Mouse (Mus musculus) T-helper 1 cell (primary cell): ENCODE measurements at regions not wholly inside any gene's neighbourhood (a gene's known extent, or its start where the extent isn't known, plus 50 kb on each side); places are given as distances from the start of the nearest gene placed in this dataset.

Experiments used
- in situ Hi-C: fragments of 300-600 bp; cut with MboI, MseI; formaldehyde crosslinking; loops from one replicate; pipeline ENCODE4 v1.15.1; 2025; ENCODE audit warnings: high pct_unique_total_duplicates

DNA sequence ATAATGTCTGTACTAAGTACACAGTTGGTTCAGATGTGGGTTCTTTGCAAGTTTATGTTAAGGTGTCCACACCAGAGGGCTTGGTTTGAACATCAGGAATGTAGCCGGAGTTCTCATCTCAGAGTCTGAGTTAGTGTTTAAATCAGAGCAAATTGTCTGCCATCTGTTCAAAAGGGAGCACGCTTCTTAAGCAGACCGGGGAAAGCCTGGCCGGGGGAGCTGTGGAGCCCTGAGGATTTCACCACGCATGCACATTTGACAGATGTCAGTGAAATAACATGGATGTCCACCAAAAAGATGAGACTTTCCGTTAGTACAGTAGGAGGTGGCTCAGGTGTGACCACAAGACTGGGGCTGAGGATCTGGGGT lies 294.5 kb upstream of the Tle4 start:
- in situ Hi-C loops: loop anchor here (25.0 kb wide), 1 partner anchor 480 kb away; no protein-coding TSS in a partner anchor

- in situ Hi-C loops: loop anchor here (25.0 kb wide), 1 partner anchor 480 kb away; no protein-coding TSS in a partner anchor
Measured at GRCm38 (mm10) chr19:14891689-14892389, 294.0 kb upstream of the Tle4 start.

DNA sequence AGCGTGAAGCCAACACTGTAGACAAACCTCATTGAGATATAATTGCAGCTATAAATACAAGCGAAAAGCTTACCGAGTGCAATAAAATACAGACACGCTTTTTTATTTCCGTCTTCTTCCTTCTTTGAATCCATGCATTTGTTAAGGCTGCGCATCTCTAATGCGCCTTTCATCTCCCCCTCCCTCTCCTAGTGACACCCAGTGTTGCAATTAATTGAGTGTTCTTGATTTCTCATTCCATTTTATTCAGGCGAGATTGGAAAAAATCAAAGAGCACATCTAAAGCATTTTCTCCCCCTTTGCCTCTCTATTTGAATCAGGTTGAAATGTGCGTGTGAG lies 293.2 kb upstream of the Tle4 start:
- in situ Hi-C loops: loop anchor here (25.0 kb wide), 1 partner anchor 479 kb away; no protein-coding TSS in a partner anchor

GRCm38 (mm10) chr19:14890241-14891089 lies 292.6 kb upstream of the Tle4 start:
- in situ Hi-C loops: loop anchor here (25.0 kb wide), 1 partner anchor 478 kb away; no protein-coding TSS in a partner anchor

- in situ Hi-C loops: loop anchor here (25.0 kb wide), 1 partner anchor 477 kb away; no protein-coding TSS in a partner anchor
Measured at GRCm38 (mm10) chr19:14889794-14890193, 291.9 kb upstream of the Tle4 start.

DNA sequence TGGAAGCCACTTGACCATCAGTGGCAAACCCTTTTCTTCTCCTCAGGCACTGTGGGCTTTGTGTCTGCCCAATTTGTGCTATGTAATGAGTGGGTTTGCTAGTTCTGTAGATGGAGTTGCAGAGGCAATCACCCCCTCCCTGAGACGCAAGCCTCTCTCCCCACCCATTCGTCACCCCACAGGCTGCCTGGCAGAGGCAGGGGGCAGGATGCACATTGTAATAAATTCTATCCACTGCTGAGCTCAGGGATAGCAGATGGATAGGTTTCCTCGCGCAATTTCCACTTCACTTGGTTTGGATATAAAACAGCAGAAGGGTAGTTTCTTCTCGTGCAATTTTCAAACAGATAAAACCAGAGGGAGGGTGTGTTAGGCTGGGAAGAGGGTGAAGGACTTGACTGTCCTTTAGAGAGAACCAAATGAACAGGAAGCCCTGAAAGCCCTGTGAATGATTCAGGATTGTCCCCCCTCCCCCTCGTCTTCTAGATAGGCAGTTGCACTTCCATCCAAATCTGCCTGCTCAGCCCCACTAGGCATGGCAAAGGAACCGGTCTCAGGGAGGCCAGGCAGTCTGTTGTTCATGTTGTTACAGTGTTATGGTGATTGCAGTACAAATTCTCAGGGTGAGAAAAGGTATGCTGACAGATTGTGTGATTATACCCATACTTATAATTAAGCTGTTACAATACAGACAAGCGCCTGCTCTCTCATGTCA lies 286.0 kb upstream of the Tle4 start:
- in situ Hi-C loops: loop anchor here (25.0 kb wide), 1 partner anchor 472 kb away; no protein-coding TSS in a partner anchor

DNA sequence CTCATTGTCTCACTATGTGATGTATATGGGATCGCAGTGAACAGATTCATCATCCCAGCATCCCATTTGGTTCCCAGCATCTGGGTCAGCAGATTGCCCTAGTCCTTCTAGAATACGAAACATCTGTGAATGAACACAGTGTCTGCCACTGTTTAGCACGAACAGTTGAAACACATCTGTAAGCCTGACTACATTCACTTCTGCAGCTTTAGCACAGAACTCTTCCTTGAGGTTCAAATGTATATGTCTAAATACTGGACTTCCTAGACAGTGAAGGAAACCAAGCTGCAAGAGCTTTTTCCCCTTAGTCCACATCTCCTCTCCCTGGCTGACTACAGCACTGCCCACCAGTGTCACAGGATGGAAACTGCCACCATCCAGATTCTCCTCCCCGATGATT lies 283.0 kb upstream of the Tle4 start:
- in situ Hi-C loops: loop anchor here (25.0 kb wide), 1 partner anchor 469 kb away; no protein-coding TSS in a partner anchor

- in situ Hi-C loops: no loop called here
Measured at GRCm38 (mm10) chr19:14873986-14874385, 276.1 kb upstream of the Tle4 start.

- in situ Hi-C loops: no loop called here
Measured at GRCm38 (mm10) chr19:14871178-14871867, 273.5 kb upstream of the Tle4 start.

- in situ Hi-C loops: no loop called here
Measured at GRCm38 (mm10) chr19:14862654-14863468, 265.0 kb upstream of the Tle4 start.

GRCm38 (mm10) chr19:14855036-14855435 lies 257.2 kb upstream of the Tle4 start:
- in situ Hi-C loops: no loop called here

DNA sequence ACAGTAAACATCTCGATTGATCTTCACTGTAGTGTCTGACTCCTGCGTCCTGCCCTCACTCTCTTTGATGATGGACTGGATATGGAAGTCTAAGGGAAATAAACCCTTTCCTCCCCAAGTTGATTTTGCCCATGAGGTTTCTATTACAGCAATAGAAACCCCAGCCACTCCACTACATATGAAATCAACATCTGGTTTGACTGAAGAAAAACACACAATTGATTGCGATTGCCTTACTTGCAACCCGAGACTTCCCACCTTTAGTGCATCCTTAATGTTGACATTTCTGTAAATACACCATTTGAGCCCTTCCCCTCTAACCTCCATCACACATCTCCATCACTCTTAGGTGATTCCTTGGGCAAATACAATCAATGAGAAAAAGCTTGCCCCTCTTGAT lies 255.6 kb upstream of the Tle4 start:
- in situ Hi-C loops: no loop called here

GRCm38 (mm10) chr19:14849561-14849960 lies 251.7 kb upstream of the Tle4 start:
- in situ Hi-C loops: no loop called here

GRCm38 (mm10) chr19:14847120-14847519 lies 249.3 kb upstream of the Tle4 start:
- in situ Hi-C loops: no loop called here

GRCm38 (mm10) chr19:14835629-14836028 lies 237.8 kb upstream of the Tle4 start:
- in situ Hi-C loops: no loop called here

DNA sequence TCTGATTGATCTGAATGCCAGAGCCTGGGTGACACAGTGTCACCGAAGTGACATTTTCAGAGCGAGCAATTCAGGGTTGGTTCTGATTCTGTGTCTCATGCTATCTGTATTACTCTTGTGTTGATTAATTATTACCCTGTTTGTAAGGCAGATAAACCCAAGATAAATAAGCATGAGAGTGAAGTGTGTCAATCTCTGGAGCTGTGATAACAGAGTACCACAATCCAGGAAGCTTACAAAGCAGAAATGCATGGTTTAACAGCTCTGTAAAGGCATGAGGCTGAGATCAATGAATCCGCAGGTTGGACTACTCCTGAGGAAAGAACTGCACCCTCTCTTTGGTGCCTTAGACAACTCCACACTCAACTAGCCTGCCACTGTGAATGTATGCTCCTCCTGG lies 218.5 kb upstream of the Tle4 start:
- in situ Hi-C loops: no loop called here

DNA sequence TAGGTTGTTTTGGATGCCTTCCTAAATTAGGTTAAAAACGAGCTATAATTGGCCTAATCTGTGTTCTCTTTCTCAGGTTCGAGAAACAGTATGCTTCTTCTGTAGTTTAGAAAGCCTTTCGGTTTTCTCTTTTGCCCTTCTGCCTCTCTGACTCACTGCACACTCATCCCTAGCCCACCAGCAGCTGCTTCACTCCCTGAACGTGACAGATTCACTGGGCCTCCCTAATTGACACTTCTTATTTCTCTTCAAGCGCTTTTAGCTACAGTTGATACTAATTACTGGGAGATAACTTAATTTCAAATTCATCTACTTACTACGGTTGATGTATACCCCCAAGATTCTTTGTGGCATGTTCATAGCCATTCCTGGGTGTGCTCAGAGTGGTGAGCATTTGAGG lies 208.9 kb upstream of the Tle4 start:
- in situ Hi-C loops: no loop called here

GRCm38 (mm10) chr19:14802909-14803650 lies 205.2 kb upstream of the Tle4 start:
- in situ Hi-C loops: no loop called here

GRCm38 (mm10) chr19:14801669-14802068 lies 203.8 kb upstream of the Tle4 start:
- in situ Hi-C loops: no loop called here

- in situ Hi-C loops: no loop called here
Measured at GRCm38 (mm10) chr19:14799002-14799401, 201.2 kb upstream of the Tle4 start.
